Mouse (Mus musculus): ENCODE data around the gene Tnk2.
"Not testable (repeated sequence)": the region's sequence is repeated elsewhere in the genome, so short reads cannot be mapped to it uniquely, and the experiment has no call there.

Gene Tnk2

GRCm38 (mm10) chr16:32636331-32636730, 7.3 kb upstream of the Tnk2 start:
- DNase-seq (ENCODE audit: low spot score in 2 of 2) = no peak

- no peak for DNase-seq (ENCODE audit: low spot score in 2 of 2)
These were observed 6.7 kb upstream of the Tnk2 start for GRCm38 (mm10) chr16:32636871-32637521.

DNA sequence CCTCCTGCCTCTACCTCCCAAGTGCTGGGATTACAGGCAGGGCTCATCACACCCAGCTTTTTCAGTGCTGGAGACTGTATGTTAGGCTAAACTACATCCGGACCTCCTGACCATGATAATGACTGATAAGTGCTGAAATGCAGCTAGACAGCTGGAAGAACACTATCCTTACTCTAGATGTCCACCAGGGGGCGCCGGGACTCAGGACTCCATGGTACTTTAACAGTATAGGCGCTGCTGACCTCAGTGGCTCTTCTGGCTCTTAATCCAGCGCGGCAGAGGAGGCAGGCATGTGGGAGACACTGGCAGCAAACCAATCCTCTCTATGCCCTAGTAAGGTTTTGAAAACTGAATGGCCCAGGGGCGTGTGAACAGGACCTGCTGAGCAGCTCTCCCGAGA, 5.2 kb upstream of the Tnk2 start:
- peak in 1 of 2 experiments; percentile 84 for DNase-seq (ENCODE audit: low spot score in 2 of 2)

DNA sequence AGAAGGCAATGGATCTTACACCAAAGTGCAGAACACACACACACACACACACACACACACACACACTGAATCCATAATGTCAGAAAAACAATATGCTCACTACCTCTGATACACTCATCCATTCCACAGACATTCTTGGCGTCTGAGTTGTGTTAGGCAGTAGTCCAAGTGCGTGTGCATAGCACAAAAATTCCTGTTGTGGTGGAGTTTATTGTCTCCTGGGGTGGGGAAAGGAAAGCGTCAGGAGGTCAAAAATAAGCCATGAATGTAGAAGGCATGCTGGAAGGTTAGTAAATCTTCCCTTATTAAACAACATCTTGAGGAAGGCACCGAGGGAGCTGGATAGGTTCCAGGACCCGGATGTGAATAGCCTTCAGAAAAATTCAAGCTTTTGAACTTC, 3.6 kb upstream of the Tnk2 start:
- DNase-seq (ENCODE audit: low spot score in 2 of 2) = no peak

GRCm38 (mm10) chr16:32640683-32641082, 3.0 kb upstream of the Tnk2 start:
- not testable (repeated sequence) for DNase-seq (ENCODE audit: low spot score in 2 of 2)

- no peak for DNase-seq (ENCODE audit: low spot score in 2 of 2)
These were observed 2.0 kb upstream of the Tnk2 start for GRCm38 (mm10) chr16:32641440-32642219.

GRCm38 (mm10) chr16:32642280-32642679, 1.4 kb upstream of the Tnk2 start:
- DNase-seq (ENCODE audit: low spot score in 2 of 2) = no peak

- DNase-seq (ENCODE audit: low spot score in 2 of 2) = peak in 1 of 2 experiments; percentile 61
These were observed 561 bp downstream of the Tnk2 start for GRCm38 (mm10) chr16:32644069-32644800.

GRCm38 (mm10) chr16:32644801-32645170, 1.1 kb downstream of the Tnk2 start:
- DNase-seq (ENCODE audit: low spot score in 2 of 2) = no peak

DNA sequence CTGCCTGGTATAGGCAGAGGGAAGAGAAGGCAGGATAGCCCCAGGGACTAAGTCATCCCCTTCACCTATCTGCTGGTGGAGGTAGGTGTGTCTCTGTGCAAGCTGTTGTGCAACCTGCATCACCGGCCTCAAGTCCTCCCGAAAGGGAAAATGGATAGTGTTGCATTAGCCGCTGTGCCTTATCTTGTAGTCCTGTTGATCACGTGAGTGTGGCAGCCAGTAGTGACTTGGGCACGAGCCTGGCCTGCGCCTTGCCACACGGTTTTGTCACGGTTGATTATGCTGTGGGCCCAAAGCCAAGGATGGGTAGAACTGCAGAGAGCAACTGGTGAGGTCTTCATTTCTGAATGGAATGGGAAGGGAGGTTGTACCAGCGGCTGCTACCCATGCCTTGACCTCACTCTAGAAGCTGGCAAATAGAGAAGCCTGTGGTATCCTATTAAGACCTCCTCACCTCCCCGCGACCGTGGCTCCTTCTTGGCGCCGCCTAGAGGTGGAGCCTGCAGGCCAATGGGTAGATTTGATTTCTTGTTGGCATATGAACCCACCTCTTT, 1.8 kb downstream of the Tnk2 start:
- peak in 1 of 2 experiments; percentile 62 for DNase-seq (ENCODE audit: low spot score in 2 of 2)

- no peak for DNase-seq (ENCODE audit: low spot score in 2 of 2)
These were observed 2.3 kb downstream of the Tnk2 start for GRCm38 (mm10) chr16:32646014-32646413.

- DNase-seq (ENCODE audit: low spot score in 2 of 2) = no peak
These were observed 4.0 kb downstream of the Tnk2 start for GRCm38 (mm10) chr16:32647712-32648111.

DNA sequence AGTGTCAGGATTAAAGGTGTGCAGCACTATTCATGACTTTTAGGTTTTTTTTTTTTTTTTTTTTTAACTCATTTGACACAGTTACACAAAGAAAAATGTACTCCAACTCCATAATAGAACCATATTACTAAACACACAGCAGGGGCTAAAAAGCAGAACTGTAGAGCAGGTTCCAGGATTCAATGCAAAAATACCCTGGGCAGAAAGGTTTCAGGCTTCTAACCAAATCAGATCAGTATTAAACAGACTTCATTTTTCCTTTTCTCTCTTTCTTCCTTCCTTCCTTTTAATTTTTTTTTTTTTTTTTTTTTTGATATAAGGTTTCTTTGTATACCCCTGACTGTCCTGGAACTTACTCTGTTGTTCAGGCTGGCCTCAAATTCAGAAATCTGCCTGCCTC, 6.8 kb downstream of the Tnk2 start:
- no peak for DNase-seq (ENCODE audit: low spot score in 2 of 2)

GRCm38 (mm10) chr16:32650974-32651618, 7.4 kb downstream of the Tnk2 start:
- no peak for DNase-seq (ENCODE audit: low spot score in 2 of 2)

DNA sequence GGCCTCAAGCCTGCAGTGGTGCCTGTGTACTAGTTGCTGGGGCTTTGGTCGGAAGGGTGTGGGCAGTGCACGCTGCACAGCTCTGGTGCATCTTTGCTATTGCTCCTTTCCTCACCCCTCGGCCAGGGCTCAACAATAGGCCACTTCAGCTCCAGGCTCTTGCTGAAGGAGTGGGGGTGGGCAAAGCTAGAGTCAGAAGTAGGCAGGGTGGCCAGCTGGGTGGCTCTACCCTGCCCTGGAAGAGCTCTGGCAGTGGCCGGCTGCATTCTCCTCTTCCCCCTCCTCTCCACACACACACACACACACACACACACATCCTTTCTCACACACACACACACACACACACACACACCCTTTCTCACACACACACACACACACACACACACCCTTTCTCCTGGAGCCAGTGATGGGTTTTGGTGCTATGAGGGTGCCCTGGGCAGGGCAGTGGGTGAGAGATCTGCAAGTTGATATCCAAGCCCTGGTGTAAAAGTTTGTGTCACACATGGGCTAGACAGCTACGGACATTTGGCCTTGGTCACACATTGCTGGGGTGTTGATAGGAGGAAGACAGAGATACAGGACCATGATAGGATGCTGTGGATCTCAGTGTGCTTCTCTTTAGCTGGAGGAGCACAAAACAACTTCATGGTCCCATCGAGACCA, 10.5 kb downstream of the Tnk2 start:
- DNase-seq (ENCODE audit: low spot score in 2 of 2) = no peak

DNA sequence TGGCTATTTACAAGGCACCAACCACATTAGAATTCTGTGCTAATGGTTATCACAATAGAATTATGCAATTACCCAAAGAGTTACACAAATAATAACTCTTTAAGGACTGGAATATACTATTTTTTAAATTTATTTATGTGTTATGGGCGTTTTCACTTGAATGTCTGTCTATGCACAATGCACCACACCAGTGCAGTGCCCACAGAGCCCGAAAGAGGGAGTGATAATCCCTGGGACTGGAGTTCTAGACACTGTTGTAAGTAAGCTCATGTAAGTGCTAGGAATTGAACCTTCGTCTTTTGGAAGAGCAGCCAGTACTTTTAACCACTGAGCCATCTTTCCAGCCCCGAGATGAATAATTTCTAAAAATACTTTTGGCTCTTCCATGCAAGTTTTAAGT, 11.9 kb downstream of the Tnk2 start:
- no peak for DNase-seq (ENCODE audit: low spot score in 2 of 2)

- no peak for DNase-seq (ENCODE audit: low spot score in 2 of 2)
These were observed 12.6 kb downstream of the Tnk2 start for GRCm38 (mm10) chr16:32656321-32656720.

GRCm38 (mm10) chr16:32656794-32657193, 13.1 kb downstream of the Tnk2 start:
- no peak for DNase-seq (ENCODE audit: low spot score in 2 of 2)

GRCm38 (mm10) chr16:32657498-32658250, 14.0 kb downstream of the Tnk2 start:
- DNase-seq (ENCODE audit: low spot score in 2 of 2) = no peak

DNA sequence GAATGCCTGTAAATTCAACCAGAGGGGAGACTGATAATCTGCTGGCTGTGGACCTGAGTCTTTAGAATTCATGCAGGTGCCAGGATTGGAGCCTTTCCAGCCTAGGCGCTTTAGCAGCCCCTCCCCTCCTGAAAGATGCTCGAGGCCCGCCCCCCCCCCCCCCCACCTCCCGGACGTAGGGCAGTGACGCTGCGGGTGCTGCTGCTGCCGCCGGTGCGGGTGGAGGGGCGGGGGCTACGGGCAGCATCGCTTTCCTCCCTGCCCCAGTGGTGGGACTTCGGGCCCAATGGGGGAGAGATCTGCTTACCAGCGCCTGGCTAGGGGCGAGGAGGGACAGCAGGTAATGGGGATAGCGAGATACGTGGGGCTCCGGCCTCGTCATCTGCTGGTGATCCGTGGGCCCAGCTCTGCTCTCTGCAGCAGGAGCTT, 15.1 kb downstream of the Tnk2 start:
- DNase-seq (ENCODE audit: low spot score in 2 of 2) = peak in 1 of 2 experiments; percentile 41

Measured in left cerebral cortex, adult 9 months (tissue).